ENCODE assay signal across 8 mouse cellular contexts in the genomic region with DNA sequence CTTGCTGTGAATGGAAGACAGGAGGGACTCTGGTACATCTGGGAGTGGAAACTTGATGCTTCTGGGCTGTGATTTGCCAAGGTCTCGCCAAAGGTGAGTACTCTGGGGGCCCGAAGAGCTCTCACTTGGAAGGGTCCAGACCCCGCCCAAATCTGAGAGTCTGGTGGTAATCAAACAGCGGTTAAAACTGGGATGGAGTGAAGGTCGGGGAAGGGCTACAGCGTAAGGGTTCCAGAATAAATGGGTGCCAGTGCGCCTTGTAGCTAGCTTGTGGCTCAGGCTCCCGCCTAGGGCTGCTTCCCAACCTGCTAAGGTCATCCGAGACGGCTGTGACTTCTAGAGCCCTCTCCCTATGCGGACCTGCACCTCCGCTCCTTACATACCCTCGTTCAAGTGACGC.
DNase-seq lines count a peak whose midpoint lies in the region; ATAC-seq and TF ChIP-seq lines count a peak whose summit lies in the region.

No protein-coding gene starts in this region.

- H3K27me3 ChIP-seq in hindbrain, postnatal 0 days (ENCODE audit: insufficient read depth, low read length): no peaks in the 10 kb centered on the region

- no peaks in the 10 kb centered on the region for H3K9me3 ChIP-seq in hindbrain, postnatal 0 days (ENCODE audit: low read length)

- WGBS in hindbrain, postnatal 0 days: 5% methylated on average over 14 of the region's 14 CpGs
- WGBS in olfactory bulb, adult 2 months: 2% methylated on average over 14 of the region's 14 CpGs

- H3K9ac ChIP-seq in hindbrain, postnatal 0 days (replicated peaks; ENCODE audit: low read length): peak overlapping the region; percentile 100

- H3K4me2 ChIP-seq in hindbrain, postnatal 0 days (ENCODE audit: low read depth, low read length): peak overlapping the region; percentile 89

- no peak for TF ChIP-seq CTCF in hindbrain, postnatal 0 days (IDR thresholded peaks at IDR 0.05; ENCODE audit: low read depth)
- no peak for TF ChIP-seq CTCF in olfactory bulb, adult 2 months (IDR thresholded peaks at IDR 0.05; ENCODE audit: insufficient read depth, low read depth, low read length)

- no peak for TF ChIP-seq POLR2A in olfactory bulb, adult 2 months (IDR thresholded peaks at IDR 0.05; ENCODE audit: insufficient read depth, low read depth, low read length)

- H3K27ac ChIP-seq in hindbrain, postnatal 0 days: peak overlapping the region; percentile 99
- peak overlapping the region; percentile 100 for H3K27ac ChIP-seq in olfactory bulb, adult 2 months (ENCODE audit: insufficient read depth, low read depth, low read length)

- peak overlapping the region; percentile 79 for H3K4me3 ChIP-seq in hindbrain, postnatal 0 days (ENCODE audit: low read length)
- H3K4me3 ChIP-seq in olfactory bulb, adult 2 months (ENCODE audit: insufficient read depth, low read depth, low read length): peak overlapping the region; percentile 96

- no peaks in the 10 kb centered on the region for H3K36me3 ChIP-seq in hindbrain, postnatal 0 days (ENCODE audit: insufficient read depth, low read length)

- peak; percentile 42 for ATAC-seq in hindbrain, postnatal 0 days

- peaks cover 7% of the 10 kb centered on the region; the same call in 1 of the 2 replicates for H3K4me1 ChIP-seq in hindbrain, postnatal 0 days (ENCODE audit: insufficient read depth, low read length)
- no peaks in the 10 kb centered on the region for H3K4me1 ChIP-seq in olfactory bulb, adult 2 months (ENCODE audit: control insufficient read depth, insufficient read depth, low read length)

- DNase-seq in right cerebral cortex, postnatal 10 days (ENCODE audit: low spot score in 2 of 2): peak; percentile 45 to 67
- no peak for DNase-seq in right cerebral cortex, postnatal 25 days
- DNase-seq in embryo, embryonic 11 days: peak; percentile 47
- DNase-seq in hindbrain, postnatal 0 days (ENCODE audit: low spot score): peak; percentile 74
- DNase-seq in thymus, postnatal 36 days: no peak
- DNase-seq in gastrocnemius, postnatal 25 days: no peak
- no peak for DNase-seq in kidney, postnatal 10 days

Comparison
In these comparisons a context has a peak if more than half of its experiments do, and no peak if none do; other contexts are left out.
1. DNase-seq: peak in right cerebral cortex, postnatal 10 days (2 of 2), embryo, embryonic 11 days (single experiment) and hindbrain, postnatal 0 days (single experiment); none in right cerebral cortex, postnatal 25 days (single experiment), thymus, postnatal 36 days (0 of 2), gastrocnemius, postnatal 25 days (single experiment) and kidney, postnatal 10 days (single experiment).